Mouse (Mus musculus): ENCODE results near the gene Eef1g. TPM values are rescaled to one million over a fixed set of nuclear protein-coding genes. Genes with fewer than 3 reads are reported as not detected.
"Not testable (repeated sequence)": the region's sequence is repeated elsewhere in the genome, so short reads cannot be mapped to it uniquely, and the experiment has no call there.

The Eef1g gene
- polyA plus RNA-seq, 1 experiment from 2014 or later: 240 TPM

GRCm38 (mm10) chr19:8954171-8954570 is 12.7 kb upstream of the Eef1g start:
- WGBS: 4% methylated on average over 9 of the region's 9 CpGs
- Histone ChIP-seq H3K4me2 (ENCODE audit: low read depth, low read length) (peak overlapping the region; percentile 99), H3K36me3 (ENCODE audit: control insufficient read depth, insufficient read depth) (peaks cover 38% of the 10 kb centered on the region), H3K27ac (ENCODE audit: low read length) (peak overlapping the region; percentile 85), H3K4me1 (ENCODE audit: control insufficient read depth, insufficient read depth, low read length) (peaks cover 16% of the 10 kb centered on the region), H3K27me3 (ENCODE audit: control insufficient read depth, insufficient read depth, low read length) (no peaks in the 10 kb centered on the region), H3K4me3 (ENCODE audit: low read length) (peak overlapping the region; percentile 98), H3K9me3 (replicated peaks; ENCODE audit: control insufficient read depth, low read length) (no peaks in the 10 kb centered on the region), H3K9ac (ENCODE audit: low read length) (peak overlapping the region; percentile 91)
- no peak for ATAC-seq (replicated peaks; ENCODE audit: extremely low read depth, insufficient read depth, low FRiP score)

DNA sequence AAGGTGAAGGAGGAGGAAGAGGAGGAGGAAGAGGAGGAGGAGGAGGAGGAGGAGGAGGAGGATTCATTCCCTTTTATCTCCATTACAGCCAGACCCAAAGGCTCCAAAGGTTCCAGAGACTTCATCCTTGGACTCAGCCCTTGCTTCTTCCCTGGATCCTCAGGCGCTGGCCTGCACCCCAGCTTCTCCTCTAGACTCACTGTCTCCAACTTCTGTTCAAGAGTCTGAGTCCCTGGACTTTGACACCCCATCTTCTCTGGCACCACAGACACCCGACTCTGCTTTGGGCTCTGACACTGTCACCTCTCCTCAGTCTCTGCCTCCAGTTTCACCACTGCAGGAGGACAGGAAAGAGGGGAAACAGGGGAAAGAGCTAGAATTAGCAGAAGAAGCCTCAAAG is 4.6 kb upstream of the Eef1g start:
- Histone ChIP-seq H3K4me2 (ENCODE audit: low read depth, low read length) (no peak overlapping the region), H3K4me1 (ENCODE audit: control insufficient read depth, insufficient read depth, low read length) (peaks cover 11% of the 10 kb centered on the region), H3K36me3 (ENCODE audit: control insufficient read depth, insufficient read depth) (peaks cover 47% of the 10 kb centered on the region), H3K9ac (ENCODE audit: low read length) (no peak overlapping the region), H3K4me3 (ENCODE audit: low read length) (no peak overlapping the region), H3K27me3 (ENCODE audit: control insufficient read depth, insufficient read depth, low read length) (no peaks in the 10 kb centered on the region), H3K9me3 (replicated peaks; ENCODE audit: control insufficient read depth, low read length) (no peaks in the 10 kb centered on the region), H3K27ac (ENCODE audit: low read length) (no peak overlapping the region)
- WGBS: 89% methylated on average over 2 of the region's 2 CpGs
- ATAC-seq (replicated peaks; ENCODE audit: extremely low read depth, insufficient read depth, low FRiP score): no peak

DNA sequence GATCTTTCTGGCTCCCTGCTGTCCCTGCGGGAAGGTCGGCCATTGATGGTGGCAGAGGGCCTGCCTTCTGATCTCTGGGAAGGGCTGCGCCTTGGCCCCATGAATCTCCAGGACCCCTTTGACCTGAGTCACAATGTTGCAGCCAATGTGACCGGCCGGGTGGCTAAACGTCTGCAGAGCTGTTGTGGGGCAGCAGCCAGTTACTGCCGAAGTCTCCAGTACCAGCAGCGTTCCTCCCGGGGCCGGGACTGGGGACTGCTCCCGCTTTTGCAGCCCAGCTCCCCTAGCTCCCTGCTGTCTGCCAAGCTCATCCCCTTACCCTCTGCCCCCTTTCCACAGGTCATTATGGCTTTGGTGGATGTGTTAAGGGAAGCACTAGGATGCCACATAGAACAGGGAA is 1.8 kb upstream of the Eef1g start:
- H3K9ac ChIP-seq (ENCODE audit: low read length): no peak overlapping the region
- H3K9me3 ChIP-seq (replicated peaks; ENCODE audit: control insufficient read depth, low read length): no peaks in the 10 kb centered on the region
- peaks cover 21% of the 10 kb centered on the region for H3K4me1 ChIP-seq (ENCODE audit: control insufficient read depth, insufficient read depth, low read length)
- peak overlapping the region; percentile 96; the same call in 1 of the 2 replicates for H3K27ac ChIP-seq (ENCODE audit: low read length)
- no peak overlapping the region for H3K4me2 ChIP-seq (ENCODE audit: low read depth, low read length)
- WGBS: 89% methylated on average over 11 of the region's 11 CpGs
- H3K36me3 ChIP-seq (ENCODE audit: control insufficient read depth, insufficient read depth): peaks cover 49% of the 10 kb centered on the region
- no peak for ATAC-seq (replicated peaks; ENCODE audit: extremely low read depth, insufficient read depth, low FRiP score)
- no peaks in the 10 kb centered on the region for H3K27me3 ChIP-seq (ENCODE audit: control insufficient read depth, insufficient read depth, low read length)
- H3K4me3 ChIP-seq (ENCODE audit: low read length): no peak overlapping the region

GRCm38 (mm10) chr19:8965771-8966170 is 1.1 kb upstream of the Eef1g start:
- Histone ChIP-seq H3K4me3 (ENCODE audit: low read length) (peak overlapping the region; percentile 74), H3K27ac (ENCODE audit: low read length) (peak overlapping the region; percentile 96), H3K4me1 (ENCODE audit: control insufficient read depth, insufficient read depth, low read length) (peaks cover 21% of the 10 kb centered on the region), H3K9ac (ENCODE audit: low read length) (peak overlapping the region; percentile 85), H3K4me2 (ENCODE audit: low read depth, low read length) (peak overlapping the region; percentile 88), H3K36me3 (ENCODE audit: control insufficient read depth, insufficient read depth) (peaks cover 52% of the 10 kb centered on the region), H3K27me3 (ENCODE audit: control insufficient read depth, insufficient read depth, low read length) (no peaks in the 10 kb centered on the region), H3K9me3 (replicated peaks; ENCODE audit: control insufficient read depth, low read length) (no peaks in the 10 kb centered on the region)
- WGBS: 71% methylated on average over 8 of the region's 8 CpGs
- ATAC-seq (replicated peaks; ENCODE audit: extremely low read depth, insufficient read depth, low FRiP score): no peak

- WGBS: 28% methylated on average over 5 of the region's 5 CpGs
- ATAC-seq (replicated peaks; ENCODE audit: extremely low read depth, insufficient read depth, low FRiP score): no peak
These were observed 647 bp upstream of the Eef1g start for GRCm38 (mm10) chr19:8966198-8966589.

GRCm38 (mm10) chr19:8967373-8967743 is 517 bp downstream of the Eef1g start:
- Histone ChIP-seq H3K4me2 (ENCODE audit: low read depth, low read length) (peak overlapping the region; percentile 82), H3K36me3 (ENCODE audit: control insufficient read depth, insufficient read depth) (peaks cover 61% of the 10 kb centered on the region), H3K27ac (ENCODE audit: low read length) (peak overlapping the region; percentile 83), H3K9me3 (replicated peaks; ENCODE audit: control insufficient read depth, low read length) (no peaks in the 10 kb centered on the region), H3K4me3 (ENCODE audit: low read length) (peak overlapping the region; percentile 68), H3K27me3 (ENCODE audit: control insufficient read depth, insufficient read depth, low read length) (no peaks in the 10 kb centered on the region), H3K4me1 (ENCODE audit: control insufficient read depth, insufficient read depth, low read length) (peaks cover 21% of the 10 kb centered on the region), H3K9ac (ENCODE audit: low read length) (peak overlapping the region; percentile 81)
- no peak for ATAC-seq (replicated peaks; ENCODE audit: extremely low read depth, insufficient read depth, low FRiP score)
- WGBS: 0% methylated on average over 8 of the region's 8 CpGs

More at GRCm38 (mm10) chr19:8966198-8966589, 647 bp upstream of the Eef1g start:
- H3K4me1 ChIP-seq (ENCODE audit: control insufficient read depth, insufficient read depth, low read length): peaks cover 21% of the 10 kb centered on the region
- H3K9me3 ChIP-seq (replicated peaks; ENCODE audit: control insufficient read depth, low read length): no peaks in the 10 kb centered on the region
- peak overlapping the region; percentile 85 for H3K9ac ChIP-seq (ENCODE audit: low read length)
- no peaks in the 10 kb centered on the region for H3K27me3 ChIP-seq (ENCODE audit: control insufficient read depth, insufficient read depth, low read length)
- H3K4me2 ChIP-seq (ENCODE audit: low read depth, low read length): peak overlapping the region; percentile 88
- H3K4me3 ChIP-seq (ENCODE audit: low read length): peak overlapping the region; percentile 74
- H3K27ac ChIP-seq (ENCODE audit: low read length): peak overlapping the region; percentile 96
- H3K36me3 ChIP-seq (ENCODE audit: control insufficient read depth, insufficient read depth): peaks cover 56% of the 10 kb centered on the region

DNA sequence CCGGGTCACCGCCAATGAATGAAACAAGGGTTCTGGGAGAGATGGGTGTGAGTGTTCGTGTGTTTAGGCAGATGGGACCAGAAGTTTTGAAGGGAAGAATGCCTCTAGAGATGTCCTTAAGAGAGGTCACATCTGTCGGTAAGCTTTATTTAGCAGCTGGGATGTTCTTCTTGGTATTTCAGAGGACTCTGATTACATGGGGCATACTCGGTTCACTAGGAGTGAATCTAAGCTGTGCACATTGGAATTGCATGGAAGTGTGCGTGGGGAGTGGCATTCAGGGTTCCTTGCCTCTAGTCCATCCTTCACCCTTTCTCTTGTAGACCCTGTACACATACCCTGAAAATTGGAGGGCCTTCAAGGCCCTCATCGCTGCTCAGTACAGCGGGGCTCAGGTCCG is 1.1 kb downstream of the Eef1g start:
- Histone ChIP-seq H3K27ac (ENCODE audit: low read length) (peak overlapping the region; percentile 83), H3K36me3 (ENCODE audit: control insufficient read depth, insufficient read depth) (peaks cover 63% of the 10 kb centered on the region), H3K4me3 (ENCODE audit: low read length) (peak overlapping the region; percentile 68), H3K27me3 (ENCODE audit: control insufficient read depth, insufficient read depth, low read length) (no peaks in the 10 kb centered on the region), H3K4me1 (ENCODE audit: control insufficient read depth, insufficient read depth, low read length) (peaks cover 21% of the 10 kb centered on the region), H3K4me2 (ENCODE audit: low read depth, low read length) (peak overlapping the region; percentile 82), H3K9me3 (replicated peaks; ENCODE audit: control insufficient read depth, low read length) (no peaks in the 10 kb centered on the region), H3K9ac (ENCODE audit: low read length) (peak overlapping the region; percentile 81)
- no peak for ATAC-seq (replicated peaks; ENCODE audit: extremely low read depth, insufficient read depth, low FRiP score)
- WGBS: 0% methylated on average over 9 of the region's 9 CpGs

- not testable (repeated sequence) for H3K9ac ChIP-seq (ENCODE audit: low read length); H3K4me3 ChIP-seq (ENCODE audit: low read length); H3K27me3 ChIP-seq (ENCODE audit: control insufficient read depth, insufficient read depth, low read length); H3K9me3 ChIP-seq (replicated peaks; ENCODE audit: control insufficient read depth, low read length); ATAC-seq (replicated peaks; ENCODE audit: extremely low read depth, insufficient read depth, low FRiP score); H3K27ac ChIP-seq (ENCODE audit: low read length); H3K4me2 ChIP-seq (ENCODE audit: low read depth, low read length)
- peaks cover 77% of the 10 kb centered on the region for H3K36me3 ChIP-seq (ENCODE audit: control insufficient read depth, insufficient read depth)
- H3K4me1 ChIP-seq (ENCODE audit: control insufficient read depth, insufficient read depth, low read length): peaks cover 17% of the 10 kb centered on the region
- WGBS: 86% methylated on average over 8 of the region's 8 CpGs
These were observed 5.7 kb downstream of the Eef1g start for GRCm38 (mm10) chr19:8972491-8972890.

DNA sequence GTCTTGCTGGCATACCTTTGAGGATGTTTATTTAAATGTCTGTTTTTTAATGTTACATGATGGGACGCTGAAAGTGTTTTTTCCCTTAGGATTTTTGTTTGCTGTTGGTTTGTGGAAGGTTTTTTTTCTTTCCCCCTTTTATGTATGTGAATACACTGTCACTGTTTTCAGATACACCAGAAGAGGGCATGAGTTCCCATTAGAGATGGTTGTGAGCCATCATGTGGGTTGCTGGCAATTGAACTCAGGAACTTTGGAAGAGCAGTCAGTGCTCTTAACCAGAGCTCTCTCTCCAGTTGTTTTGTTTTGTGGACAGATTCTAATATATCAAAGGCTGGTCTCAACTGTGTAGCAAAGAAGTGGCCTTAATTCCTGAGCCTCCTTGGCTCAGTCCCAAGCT is 7.8 kb downstream of the Eef1g start:
- ATAC-seq (replicated peaks; ENCODE audit: extremely low read depth, insufficient read depth, low FRiP score): no peak
- Histone ChIP-seq H3K27ac (ENCODE audit: low read length) (no peak overlapping the region), H3K4me1 (ENCODE audit: control insufficient read depth, insufficient read depth, low read length) (peaks cover 7% of the 10 kb centered on the region), H3K4me2 (ENCODE audit: low read depth, low read length) (no peak overlapping the region), H3K9ac (ENCODE audit: low read length) (no peak overlapping the region), H3K4me3 (ENCODE audit: low read length) (no peak overlapping the region), H3K9me3 (replicated peaks; ENCODE audit: control insufficient read depth, low read length) (no peaks in the 10 kb centered on the region), H3K36me3 (ENCODE audit: control insufficient read depth, insufficient read depth) (peaks cover 84% of the 10 kb centered on the region), H3K27me3 (ENCODE audit: control insufficient read depth, insufficient read depth, low read length) (no peaks in the 10 kb centered on the region)
- 95% methylated on average over 1 of the region's 1 CpGs for WGBS
